In genomic region chr8:77629858-77630537, GRCm38 (mm10) we compare ENCODE assay signal across 8 mouse cellular contexts. TPM values are rescaled to one million over a fixed set of nuclear protein-coding genes. Genes with fewer than 3 reads are reported as not detected.
DNase-seq lines count a peak whose midpoint lies in the region; ATAC-seq and TF ChIP-seq lines count a peak whose summit lies in the region.

No protein-coding gene starts in this region.

- H3K4me1 ChIP-seq in forebrain, embryonic 13.5 days, result no peaks in the 10 kb centered on the region

- H3K4me3 ChIP-seq in forebrain, embryonic 13.5 days, result no peak overlapping the region
- H3K4me3 ChIP-seq in layer of hippocampus, adult 2 months, result no peak overlapping the region

- H3K9ac ChIP-seq in forebrain, embryonic 13.5 days, result no peak overlapping the region

- WGBS in forebrain, embryonic 13.5 days, result 16% methylated on average over 15 of the region's 15 CpGs

- peak; percentile 92 for TF ChIP-seq CTCF in layer of hippocampus, adult 2 months (conservative IDR thresholded peaks at IDR 0.05)

- peak; percentile 96 for ATAC-seq in forebrain, embryonic 13.5 days
- peak; percentile 95 to 97 for ATAC-seq in hematopoietic stem cell, adult 5-6 weeks (replicated peaks in 1 of 2; ENCODE audit: insufficient read depth in 1 of 2, low FRiP score in 2 of 2, low TSS enrichment in 1 of 2, low read depth in 1 of 2, poor library complexity in 2 of 2, severe bottlenecking in 2 of 2)

- no peaks in the 10 kb centered on the region for H3K36me3 ChIP-seq in forebrain, embryonic 13.5 days (ENCODE audit: poor library complexity, severe bottlenecking)

- no peak overlapping the region for H3K4me2 ChIP-seq in forebrain, embryonic 13.5 days

- DNase-seq in ES-CJ7 (ENCODE audit: low read depth, low spot score), result peak; percentile 81
- peak; percentile 44 for DNase-seq in c-Kit-positive CD71-positive TER-119-negative erythroid progenitor cells, embryonic 14.5 days (ENCODE audit: low read depth)
- DNase-seq in layer of hippocampus, adult 2 months (ENCODE audit: low spot score in 2 of 2), result peak; percentile 69 to 87
- peak; percentile 90 for DNase-seq in lung, postnatal 10 days
- peak; percentile 37 for DNase-seq in retina, adult 2 months (ENCODE audit: low read depth, low spot score)
- peak; percentile 76 for DNase-seq in thymus, postnatal 14 days

- no peaks in the 10 kb centered on the region for H3K27me3 ChIP-seq in forebrain, embryonic 13.5 days

- no peak overlapping the region for H3K27ac ChIP-seq in forebrain, embryonic 13.5 days
- 0 out of 2 replicates have a peak overlapping the region, but pooled peaks have one; percentile 2 for H3K27ac ChIP-seq in layer of hippocampus, adult 2 months

- no peaks in the 10 kb centered on the region for H3K9me3 ChIP-seq in forebrain, embryonic 13.5 days (replicated peaks)

RNA-seq across cellular contexts. Expression of gene Tmem184c, which starts 19.5 kb away (rescaled TPM):
- 56.1 and 57.0 TPM in 2 replicates for polyA plus RNA-seq in forebrain, embryonic 13.5 days (2015; fragmentation: Nextera tagmentation; extraction: Ambion mirVana)
- total RNA-seq in hematopoietic stem cell, adult 5-6 weeks (2017), result 16.6 and 22.2 TPM in 2 replicates
- total RNA-seq in layer of hippocampus, adult 2 months (2021), result 10 to 100 TPM; 59.0 to 72.3 TPM

Comparison
In these comparisons a context has a peak if more than half of its experiments do, and no peak if none do; other contexts are left out.
1. DNase-seq: peak in every context shown above with its lines; median percentile 90 in lung, postnatal 10 days; 81 in ES-CJ7; 78 in layer of hippocampus, adult 2 months; 76 in thymus, postnatal 14 days; 44 in c-Kit-positive CD71-positive TER-119-negative erythroid progenitor cells, embryonic 14.5 days; 37 in retina, adult 2 months.